Mouse (Mus musculus): Measurements from ENCODE around the gene Tnks2.

GRCm38 (mm10) chr19:36834532-36835431 lies 750 bp downstream of the Tnks2 start:
- TF ChIP-seq CTCF (IDR thresholded peaks at IDR 0.05; ENCODE audit: insufficient read depth, low read depth, low read length) = no peak
- TF ChIP-seq POLR2A (IDR thresholded peaks at IDR 0.05; ENCODE audit: insufficient read depth, low read depth, low read length) = no peak
